Mouse (Mus musculus) embryonic facial prominence, embryonic 14.5 days (tissue): ENCODE measurements around the gene Vmn2r87. TPM values are rescaled to one million over a fixed set of nuclear protein-coding genes. Genes with fewer than 3 reads are reported as not detected.
"Not testable (repeated sequence)": the region's sequence is repeated elsewhere in the genome, so short reads cannot be mapped to it uniquely, and the experiment has no call there.

Experiments
- ATAC-seq: fragments of 200-750 bp; cut with Nextera tagmentation; 2 replicates; pipeline ENCODE4 v1.8.0; 2017; ENCODE audit warnings: low read depth, moderate number of reproducible peaks, moderate TSS enrichment
- DNase-seq: peaks from one replicate; pipeline ENCODE4 v3.0.0-alpha.2; 2015; ENCODE audit warnings: low spot score
- H3K27ac ChIP-seq: fragments of 300-500 bp; sonication (generic); replicated peaks from 2 replicates; pipeline ENCODE4 v1.5.1; 2014; ENCODE audit warnings: low read depth, mild to moderate bottlenecking, low read length, moderate library complexity
- H3K27me3 ChIP-seq: fragments of 300-500 bp; sonication (generic); replicated peaks from 2 replicates; pipeline ENCODE4 v1.6.1; 2014; ENCODE audit warnings: low read length; ENCODE audit not compliant: control insufficient read depth, insufficient read depth
- H3K36me3 ChIP-seq: fragments of 300-500 bp; sonication (generic); 2 replicates; pipeline ENCODE4 v1.6.1; 2014; ENCODE audit warnings: low read length, mixed read lengths; ENCODE audit not compliant: control insufficient read depth, insufficient read depth
- H3K4me1 ChIP-seq: fragments of 300-500 bp; sonication (generic); 2 replicates; pipeline ENCODE4 v1.6.1; 2014; ENCODE audit warnings: antibody characterized with exemption, low read length; ENCODE audit not compliant: control insufficient read depth, insufficient read depth
- H3K4me2 ChIP-seq: fragments of 300-500 bp; sonication (generic); 2 replicates; pipeline ENCODE4 v1.6.1; 2014; ENCODE audit warnings: low read depth, mild to moderate bottlenecking, low read length, moderate library complexity, mixed read lengths
- H3K4me3 ChIP-seq: fragments of 300-500 bp; sonication (generic); 2 replicates; pipeline ENCODE4 v1.5.1; 2014; ENCODE audit warnings: low read depth, mild to moderate bottlenecking, low read length
- H3K9ac ChIP-seq: fragments of 300-500 bp; sonication (generic); 2 replicates; pipeline ENCODE4 v1.6.1; 2014; ENCODE audit warnings: low read depth, mild to moderate bottlenecking, low read length, moderate library complexity, mixed read lengths
- H3K9me3 ChIP-seq: fragments of 300-500 bp; sonication (generic); 2 replicates; pipeline ENCODE4 v1.6.1; 2016; ENCODE audit warnings: low read length; ENCODE audit not compliant: control insufficient read depth
- WGBS: fragments of 180-500 bp; shearing (Covaris S2); extraction: QIAGEN DNeasy Blood & Tissue Kit; methylation state at CpG from one replicate; pipeline ENCODE4 v1.1.7; 2014; 5-methylcytosine and 5-hydroxymethylcytosine counted together
- polyA plus RNA-seq: library from polyadenylated mRNA; unstranded; fragments of >200 nt; fragmentation: Nextera tagmentation; extraction: Ambion mirVana; gene quantifications from 2 replicates; pipeline ENCODE4 v1.2.1, GENCODE M21; 2014

The Vmn2r87 gene
- polyA plus RNA-seq, 1 experiment from 2014 or later: 0.04 TPM

GRCm38 (mm10) chr10:130434185-130434898, 62.9 kb downstream of the Vmn2r87 start:
- H3K9ac ChIP-seq, H3K36me3 ChIP-seq, DNase-seq, H3K9me3 ChIP-seq, H3K27me3 ChIP-seq, H3K4me2 ChIP-seq, ATAC-seq, H3K4me1 ChIP-seq, H3K4me3 ChIP-seq, H3K27ac ChIP-seq: not testable (repeated sequence)
- WGBS: 83% methylated on average over 11 of the region's 11 CpGs

GRCm38 (mm10) chr10:130429603-130430002, 67.6 kb downstream of the Vmn2r87 start, which contains the start of gene Vmn2r85:
TSS of gene Vmn2r85 (minus strand) at chr10:130429703.
- H3K36me3 ChIP-seq, H3K4me2 ChIP-seq, H3K4me1 ChIP-seq, DNase-seq, H3K27me3 ChIP-seq, H3K9me3 ChIP-seq, ATAC-seq, H3K4me3 ChIP-seq, H3K9ac ChIP-seq, H3K27ac ChIP-seq: not testable (repeated sequence)

GRCm38 (mm10) chr10:130422368-130422767, 74.8 kb downstream of the Vmn2r87 start:
- H3K4me1 ChIP-seq, H3K27ac ChIP-seq, H3K4me2 ChIP-seq, H3K27me3 ChIP-seq, DNase-seq, H3K9me3 ChIP-seq, H3K36me3 ChIP-seq, H3K9ac ChIP-seq, H3K4me3 ChIP-seq, ATAC-seq: not testable (repeated sequence)
- 75% methylated on average over 2 of the region's 2 CpGs for WGBS

Other genes starting within 250 kb of the Vmn2r87 start
- gene Neurod4, start 217.2 kb downstream of the Vmn2r87 start, polyA plus RNA-seq: 0.09 and 0.22 TPM in 2 replicates
- gene Tespa1, start 174.5 kb downstream of the Vmn2r87 start, polyA plus RNA-seq: 1.7 and 2.2 TPM in 2 replicates
- gene Vmn2r84, start 103.1 kb downstream of the Vmn2r87 start, polyA plus RNA-seq: not detected in 2 replicates
- gene Vmn2r85, start 67.7 kb downstream of the Vmn2r87 start, polyA plus RNA-seq: not detected in 2 replicates
- not detected in 2 replicates for gene Vmn2r86, start 41.3 kb downstream of the Vmn2r87 start, polyA plus RNA-seq